Mouse (Mus musculus): ENCODE data around the gene Adamtsl5.

Gene Adamtsl5

DNA sequence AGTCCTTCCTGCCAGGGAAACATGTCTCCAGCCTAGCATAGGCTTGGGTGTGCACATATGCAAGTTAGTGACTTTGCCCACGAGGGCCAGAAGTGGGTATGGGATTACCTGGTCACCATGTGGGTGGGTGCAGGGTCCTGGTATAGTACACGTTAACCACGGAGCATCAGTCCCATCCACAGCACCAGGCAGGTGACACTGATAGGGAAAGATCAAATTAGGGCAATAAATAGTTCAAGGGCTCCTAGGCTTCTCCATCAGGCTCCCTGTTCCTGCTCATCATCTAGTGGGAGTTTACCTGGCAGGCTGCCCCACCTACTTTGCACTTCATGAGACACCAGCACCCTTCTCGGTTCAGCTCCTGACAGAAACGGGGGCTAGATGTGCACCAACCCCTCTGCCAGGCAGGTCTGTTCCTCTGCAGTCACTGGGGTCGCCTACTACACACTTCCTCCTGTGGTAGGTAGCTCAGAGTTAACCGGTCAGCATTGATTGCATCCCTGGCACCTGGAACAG, 53.4 kb downstream of the Adamtsl5 start:
- DNase-seq (ENCODE audit: low spot score) = no peak

DNA sequence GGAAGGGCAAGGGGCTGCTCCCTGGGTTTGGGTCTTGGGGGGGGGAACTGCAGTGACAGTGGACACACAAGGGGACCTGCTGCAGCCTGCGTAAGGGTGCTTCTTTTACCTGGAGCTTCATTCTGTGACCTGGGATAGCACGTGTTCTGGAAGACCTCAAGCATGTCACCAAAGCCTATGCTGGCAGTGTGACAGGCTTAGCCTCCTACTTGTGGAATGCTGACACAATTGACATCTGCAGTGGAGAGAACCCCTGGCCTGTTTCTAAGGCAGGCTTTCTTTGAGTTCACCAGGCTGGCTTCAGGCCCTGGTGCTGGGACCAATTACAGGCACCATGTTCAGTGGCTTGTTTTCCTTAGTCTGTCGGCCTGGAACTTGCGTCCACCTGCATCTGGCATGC, 53.9 kb downstream of the Adamtsl5 start:
- no peak for DNase-seq (ENCODE audit: low spot score)

GRCm38 (mm10) chr10:80293325-80293724, 54.9 kb downstream of the Adamtsl5 start:
- DNase-seq (ENCODE audit: low spot score) = no peak

- peak; percentile 98 for DNase-seq (ENCODE audit: low spot score)
Observed at GRCm38 (mm10) chr10:80292251-80293146, 55.7 kb downstream of the Adamtsl5 start, which contains the start of gene Rps15. Gene Rps15 (plus strand): TSS chr10:80292453.

All from embryo, embryonic 10.5 days (tissue).